Mouse (Mus musculus) limb, embryonic 11.5 days (tissue): Measurements from ENCODE around the gene Pgc. TPM values are rescaled to one million over a fixed set of nuclear protein-coding genes. Genes with fewer than 3 reads are reported as not detected.

Source experiments
- ATAC-seq: fragments of 200-750 bp; cut with Nextera tagmentation; 2 replicates; pipeline ENCODE4 v1.8.0; 2017; ENCODE audit warnings: low read depth; ENCODE audit not compliant: insufficient number of reproducible peaks, low FRiP score, low TSS enrichment
- DNase-seq: peaks from one replicate; pipeline ENCODE4 v3.0.0-alpha.2; 2015; ENCODE audit warnings: low spot score
- H3K27ac ChIP-seq: fragments of 300-500 bp; sonication (generic); replicated peaks from 2 replicates; pipeline ENCODE4 v1.5.1; 2014; ENCODE audit warnings: low read depth, mild to moderate bottlenecking, low read length
- H3K27me3 ChIP-seq: fragments of 300-500 bp; sonication (generic); 2 replicates; pipeline ENCODE4 v1.6.1; 2014; ENCODE audit warnings: mild to moderate bottlenecking, low read length, mixed read lengths; ENCODE audit not compliant: control insufficient read depth, insufficient read depth
- H3K36me3 ChIP-seq: fragments of 300-500 bp; sonication (generic); 2 replicates; pipeline ENCODE4 v1.6.1; 2014; ENCODE audit warnings: mild to moderate bottlenecking, low read length, moderate library complexity, mixed read lengths; ENCODE audit not compliant: control insufficient read depth, insufficient read depth
- H3K4me1 ChIP-seq: fragments of 300-500 bp; sonication (generic); 2 replicates; pipeline ENCODE4 v1.6.1; 2014; ENCODE audit warnings: low read length, mixed read lengths; ENCODE audit not compliant: control insufficient read depth, insufficient read depth
- H3K4me2 ChIP-seq: fragments of 300-500 bp; sonication (generic); 2 replicates; pipeline ENCODE4 v1.6.1; 2014; ENCODE audit warnings: low read depth, mild to moderate bottlenecking, moderate library complexity; ENCODE audit not compliant: severe bottlenecking
- H3K4me3 ChIP-seq: fragments of 300-500 bp; sonication (generic); 2 replicates; pipeline ENCODE4 v1.5.1; 2014; ENCODE audit warnings: low read depth, low read length
- H3K9ac ChIP-seq: fragments of 300-500 bp; sonication (generic); 2 replicates; pipeline ENCODE4 v1.6.1; 2014; ENCODE audit warnings: mild to moderate bottlenecking, low read length
- H3K9me3 ChIP-seq: fragments of 300-500 bp; sonication (generic); 2 replicates; pipeline ENCODE4 v1.6.1; 2016; ENCODE audit warnings: low read length; ENCODE audit not compliant: control insufficient read depth
- WGBS: fragments of 180-500 bp; shearing (Covaris S2); extraction: QIAGEN DNeasy Blood & Tissue Kit; methylation state at CpG from one replicate; pipeline ENCODE4 v1.1.7; 2014; 5-methylcytosine and 5-hydroxymethylcytosine counted together
- polyA plus RNA-seq: library from polyadenylated mRNA; unstranded; fragments of >200 nt; fragmentation: Nextera tagmentation; extraction: Ambion mirVana; gene quantifications from 2 replicates; pipeline ENCODE4 v1.2.1, GENCODE M21; 2014

Gene Pgc
- polyA plus RNA-seq, 1 experiment from 2014 or later: not detected

DNA sequence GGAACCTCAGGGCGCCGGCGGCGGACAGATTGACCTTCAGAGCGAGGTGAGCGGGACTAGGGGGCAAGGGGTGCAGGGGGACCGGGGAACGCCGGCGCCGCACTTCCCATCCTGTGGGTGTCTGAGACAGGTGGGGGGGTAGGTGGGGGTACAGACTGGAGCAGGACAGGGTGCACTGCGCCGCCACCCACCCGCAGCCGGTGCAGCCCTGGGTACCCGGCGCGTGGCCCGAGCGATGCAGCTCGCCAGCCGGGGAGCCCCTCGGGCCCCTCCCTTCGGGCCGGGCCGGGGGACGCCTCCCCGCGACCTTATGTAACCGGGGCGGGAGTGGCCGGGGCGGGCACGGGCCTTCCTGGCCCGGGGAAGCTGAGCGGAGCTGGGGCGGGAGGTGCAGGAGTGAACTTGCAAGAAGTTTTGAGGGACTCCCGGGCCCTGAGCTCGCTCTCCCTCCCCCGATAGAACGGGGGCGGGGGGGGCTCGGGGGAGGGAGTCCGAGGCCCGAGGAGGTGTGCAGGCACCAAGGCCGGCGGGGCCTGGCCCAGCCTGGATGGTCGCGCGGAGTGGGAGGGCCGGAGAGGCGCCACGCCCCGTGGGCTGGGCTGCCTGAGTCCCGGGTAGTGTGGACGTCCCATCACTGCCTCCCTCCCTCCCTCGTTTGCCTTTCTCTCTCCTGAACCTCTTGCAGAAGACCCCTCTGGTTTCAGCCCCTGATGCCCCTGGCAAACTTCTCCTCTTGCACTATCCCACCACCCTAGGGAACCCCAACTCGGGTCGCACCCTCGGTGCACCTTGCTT lies 10.8 kb downstream of the Pgc start:
- under 1% methylated on average over 50 of the region's 60 CpGs for WGBS
- Histone ChIP-seq H3K4me3 (peak overlapping the region; percentile 59), H3K36me3 (no peaks in the 10 kb centered on the region), H3K4me2 (peak overlapping the region; percentile 100), H3K9me3 (no peaks in the 10 kb centered on the region), H3K9ac (peak overlapping the region; percentile 38), H3K4me1 (peaks cover 20% of the 10 kb centered on the region), H3K27ac (no peak overlapping the region), H3K27me3 (peaks cover 5% of the 10 kb centered on the region; the same call in 1 of the 2 replicates)
- DNase-seq: peak; percentile 81
- peak; percentile 79 for ATAC-seq

DNA sequence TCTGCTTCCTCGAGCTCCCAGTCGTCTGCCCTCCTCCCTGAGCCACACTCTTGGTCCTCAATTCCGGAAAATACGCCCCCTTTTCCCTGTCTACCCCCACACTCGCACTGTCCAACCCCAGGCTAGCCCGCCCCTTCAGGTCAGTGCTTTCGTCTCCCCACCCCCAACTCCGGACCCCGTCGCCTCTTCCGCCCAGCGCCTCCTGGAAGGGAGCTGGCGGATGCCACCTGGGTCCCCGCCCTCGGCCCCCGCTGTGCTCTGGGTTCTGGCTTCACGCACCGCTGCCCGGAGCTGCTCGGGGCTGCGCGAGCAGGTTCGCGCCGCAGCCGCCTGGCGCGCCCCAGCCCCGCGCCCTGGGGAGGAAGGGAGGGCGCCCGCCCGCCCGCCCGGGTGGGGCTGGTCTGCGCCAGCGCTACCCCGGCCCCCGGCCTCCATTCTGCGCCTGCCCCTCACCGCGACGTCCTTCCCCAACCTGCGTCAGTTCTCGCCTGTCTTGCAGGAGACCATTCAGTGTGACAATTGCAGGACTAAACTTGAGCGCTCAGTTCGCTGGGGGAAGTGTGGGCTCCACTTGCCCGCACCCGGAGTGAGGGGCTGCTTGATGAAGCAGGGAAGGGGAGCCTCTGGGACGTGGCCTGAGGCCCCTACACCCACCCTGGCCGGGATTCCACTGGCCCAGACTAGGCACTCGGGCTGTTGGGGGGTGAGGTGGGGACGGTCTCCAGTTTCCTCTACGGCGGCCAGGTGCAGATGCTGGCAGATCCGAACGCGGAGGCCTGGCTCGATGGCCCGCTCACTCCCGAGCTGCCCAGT lies 11.6 kb downstream of the Pgc start:
- peak; percentile 40 for ATAC-seq
- H3K27ac ChIP-seq: no peak overlapping the region; the same call in 1 of the 2 replicates
- peak; percentile 61 for DNase-seq
- H3K4me1 ChIP-seq: peaks cover 20% of the 10 kb centered on the region
- H3K27me3 ChIP-seq: peaks cover 5% of the 10 kb centered on the region; the same call in 1 of the 2 replicates
- peak overlapping the region; percentile 5 for H3K9ac ChIP-seq
- no peaks in the 10 kb centered on the region for H3K36me3 ChIP-seq
- WGBS: under 1% methylated on average over 57 of the region's 61 CpGs
- H3K9me3 ChIP-seq: no peaks in the 10 kb centered on the region
- H3K4me3 ChIP-seq: peak overlapping the region; percentile 59
- H3K4me2 ChIP-seq: peak overlapping the region; percentile 100

DNA sequence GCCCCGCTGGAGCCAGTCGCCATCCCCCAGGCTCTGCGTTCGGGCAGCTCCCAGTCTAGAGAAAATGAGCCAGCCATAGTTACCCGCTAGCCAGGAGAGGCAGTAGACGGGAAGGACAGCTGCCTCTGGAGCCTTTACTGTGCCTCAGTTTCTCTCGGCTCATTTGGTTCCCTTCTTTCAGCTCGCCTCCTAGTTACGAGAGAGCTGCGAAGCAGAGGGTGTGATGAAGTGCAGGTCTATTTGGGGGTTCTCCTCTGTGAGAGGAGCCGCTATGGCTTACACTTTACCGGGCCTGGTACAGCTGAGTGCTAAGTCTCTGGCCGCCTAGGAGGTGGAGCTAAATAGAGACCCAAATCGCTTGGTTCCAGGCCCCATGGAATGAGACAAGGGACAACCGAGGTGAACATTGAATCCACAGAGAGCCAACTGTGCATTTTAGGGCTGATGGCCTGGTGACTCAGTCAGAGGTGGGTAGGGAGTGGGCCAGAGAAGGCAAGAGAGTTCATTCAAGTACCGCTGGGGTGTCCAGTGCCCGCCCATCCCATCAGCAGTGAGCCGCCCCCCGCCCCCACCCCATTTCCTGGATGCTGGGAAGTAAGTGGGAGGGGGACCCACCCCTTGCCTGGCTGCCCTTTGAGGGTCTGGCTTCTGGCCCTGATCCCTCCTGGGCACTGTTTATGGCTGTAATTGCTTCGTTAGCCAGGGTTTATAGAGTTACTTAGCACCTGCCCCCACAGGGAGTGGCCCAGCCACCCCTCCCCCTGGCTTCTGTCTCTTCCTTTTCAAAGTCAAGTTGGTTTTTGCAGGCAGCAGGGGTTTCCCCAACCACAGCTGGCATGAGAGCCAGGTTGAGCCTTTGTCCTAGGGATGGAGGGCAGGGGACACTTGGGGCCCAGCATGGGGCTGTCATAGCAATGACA lies 12.5 kb downstream of the Pgc start:
- ATAC-seq: peak; percentile 26; the same call in 1 of the 2 replicates
- under 1% methylated on average over 20 of the region's 20 CpGs for WGBS

DNA sequence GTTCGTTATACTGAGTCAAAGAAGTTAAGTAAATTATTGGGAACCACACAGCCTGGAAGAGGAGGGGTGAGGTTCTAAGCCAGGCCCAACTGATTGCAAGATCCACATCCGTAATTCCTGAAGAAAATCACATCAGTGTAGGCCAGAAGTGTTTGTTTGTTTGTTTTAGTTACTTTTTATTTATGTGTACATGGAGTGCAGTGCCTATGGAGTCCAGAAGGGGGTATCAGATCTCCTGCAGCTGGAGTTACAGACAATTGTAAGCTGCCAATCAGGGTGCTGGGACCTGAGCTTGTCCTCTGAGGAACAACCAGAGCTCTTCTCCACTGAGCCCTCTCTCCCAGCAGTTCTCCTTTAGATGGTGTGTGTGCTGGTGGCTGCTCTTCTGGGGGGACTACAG lies 13.5 kb downstream of the Pgc start:
- H3K4me1 ChIP-seq: peaks cover 20% of the 10 kb centered on the region
- H3K9ac ChIP-seq: no peak overlapping the region
- no peak overlapping the region for H3K4me3 ChIP-seq
- no peaks in the 10 kb centered on the region for H3K9me3 ChIP-seq
- WGBS: 48% methylated on average over 2 of the region's 2 CpGs
- no peak overlapping the region for H3K27ac ChIP-seq
- peaks cover 5% of the 10 kb centered on the region; the same call in 1 of the 2 replicates for H3K27me3 ChIP-seq
- ATAC-seq (no peak), DNase-seq (no peak)
- no peak overlapping the region for H3K4me2 ChIP-seq
- no peaks in the 10 kb centered on the region for H3K36me3 ChIP-seq

More for the DNA sequence above, 12.5 kb downstream of the Pgc start:
- DNase-seq: peak; percentile 70
- no peak overlapping the region; the same call in 1 of the 2 replicates for H3K27ac ChIP-seq
- H3K27me3 ChIP-seq: peaks cover 5% of the 10 kb centered on the region; the same call in 1 of the 2 replicates
- H3K4me2 ChIP-seq: peak overlapping the region; percentile 100
- H3K36me3 ChIP-seq: no peaks in the 10 kb centered on the region
- no peaks in the 10 kb centered on the region for H3K9me3 ChIP-seq
- peak overlapping the region; percentile 59 for H3K4me3 ChIP-seq
- peaks cover 20% of the 10 kb centered on the region for H3K4me1 ChIP-seq
- H3K9ac ChIP-seq: no peak overlapping the region; the same call in 1 of the 2 replicates

DNA sequence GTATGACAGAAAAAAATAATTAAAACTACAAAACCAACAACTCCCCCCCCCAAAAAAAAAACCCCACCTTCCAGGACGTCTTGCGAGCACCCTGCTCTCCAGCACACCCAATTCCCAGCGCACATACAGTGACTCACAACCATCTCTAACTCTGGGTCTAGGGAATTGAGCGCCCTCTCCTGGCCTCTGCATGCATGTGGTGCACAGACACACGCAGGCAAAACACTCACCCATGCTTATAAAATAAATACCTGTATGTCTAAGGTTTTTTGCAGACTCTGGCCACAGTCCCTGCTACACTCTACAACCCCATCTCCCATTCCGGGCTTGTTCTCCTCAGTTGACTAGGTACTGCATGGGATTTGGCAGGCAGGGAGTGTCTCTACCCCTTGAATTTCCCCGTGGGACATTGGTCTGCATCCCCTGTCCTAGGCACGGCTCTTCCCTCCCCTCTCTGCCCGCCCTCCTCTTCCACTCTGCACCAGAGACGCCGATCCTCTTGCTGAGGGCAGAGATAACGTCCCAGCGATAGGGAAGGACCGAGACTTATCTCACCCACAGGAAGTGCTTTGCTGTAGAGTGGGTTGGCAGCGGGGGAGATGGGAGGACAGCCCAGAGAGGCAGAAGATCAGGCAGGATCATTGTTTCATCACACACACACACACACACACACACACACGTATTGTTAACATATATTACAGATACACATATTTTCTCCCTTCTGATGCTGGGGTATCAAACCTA lies 16.5 kb downstream of the Pgc start:
- peaks cover 3% of the 10 kb centered on the region; the same call in 1 of the 2 replicates for H3K27me3 ChIP-seq
- ATAC-seq (no peak), DNase-seq (peak; percentile 33)
- no peak overlapping the region for H3K9ac ChIP-seq
- no peak overlapping the region for H3K4me2 ChIP-seq
- no peak overlapping the region for H3K27ac ChIP-seq
- H3K9me3 ChIP-seq: no peaks in the 10 kb centered on the region
- H3K4me3 ChIP-seq: no peak overlapping the region
- no peaks in the 10 kb centered on the region for H3K36me3 ChIP-seq
- WGBS: 42% methylated on average over 16 of the region's 16 CpGs
- H3K4me1 ChIP-seq: peaks cover 15% of the 10 kb centered on the region

DNA sequence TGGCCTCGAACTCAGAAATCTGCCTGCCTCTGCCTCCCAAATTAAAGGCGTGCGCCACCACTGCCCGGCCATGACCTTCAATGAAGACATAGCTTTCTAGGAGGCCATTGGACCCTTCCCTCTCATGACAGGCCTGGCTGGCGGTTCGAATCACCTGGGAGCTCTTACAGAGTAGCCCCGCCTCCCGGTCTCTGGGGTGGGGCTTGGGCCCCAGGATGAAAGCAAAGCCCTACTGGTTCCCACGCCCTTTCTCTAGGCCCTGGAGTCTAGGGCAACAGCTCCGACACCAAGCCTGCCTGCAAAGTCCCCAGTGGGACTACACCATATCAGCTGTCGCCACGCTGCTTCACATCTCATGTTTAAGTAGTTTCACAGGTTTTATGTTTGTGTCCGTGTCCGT lies 17.4 kb downstream of the Pgc start:
- H3K9me3 ChIP-seq: no peaks in the 10 kb centered on the region
- H3K27me3 ChIP-seq: peaks cover 2% of the 10 kb centered on the region; the same call in 1 of the 2 replicates
- H3K27ac ChIP-seq: no peak overlapping the region
- H3K4me2 ChIP-seq: no peak overlapping the region
- no peak overlapping the region for H3K4me3 ChIP-seq
- peaks cover 10% of the 10 kb centered on the region for H3K4me1 ChIP-seq
- no peak for DNase-seq
- WGBS: 96% methylated on average over 14 of the region's 14 CpGs
- no peak for ATAC-seq
- no peak overlapping the region for H3K9ac ChIP-seq
- H3K36me3 ChIP-seq: no peaks in the 10 kb centered on the region

DNA sequence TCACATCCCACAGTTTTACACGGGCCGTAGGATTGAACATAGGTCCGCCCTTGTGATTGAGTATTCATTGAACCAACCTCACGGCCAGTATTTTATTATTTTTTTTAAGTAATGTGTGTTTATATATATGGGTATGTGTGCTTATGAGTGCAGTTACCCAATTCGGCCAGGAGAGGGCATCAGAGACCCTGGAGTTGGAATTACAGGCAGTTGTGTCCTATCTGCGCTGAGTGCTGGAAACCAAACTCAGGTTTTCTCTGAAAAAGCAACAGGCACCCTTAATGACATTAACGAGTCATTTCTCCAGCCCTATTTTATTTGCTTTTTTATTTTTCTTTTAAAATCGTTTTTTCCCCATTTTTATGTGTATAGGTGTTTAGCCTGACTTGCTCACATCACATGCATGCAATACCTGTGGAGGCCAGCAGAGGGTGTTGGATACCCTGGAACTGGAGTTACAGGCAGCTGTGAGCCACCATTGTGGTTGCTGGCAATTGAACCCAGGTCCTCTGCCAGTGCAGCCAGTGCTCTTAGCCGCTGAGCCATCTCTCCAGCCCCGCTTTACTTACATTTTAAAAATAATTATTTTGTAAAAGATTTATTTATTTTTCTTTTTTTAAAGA lies 18.2 kb downstream of the Pgc start:
- no peak overlapping the region for H3K4me3 ChIP-seq
- H3K4me2 ChIP-seq: no peak overlapping the region
- no peak overlapping the region for H3K27ac ChIP-seq
- DNase-seq (peak; percentile 35), ATAC-seq (no peak)
- H3K4me1 ChIP-seq: 0 out of 2 replicates have a peak, but pooled peaks cover 2% of the 10 kb centered on the region
- H3K9me3 ChIP-seq: no peaks in the 10 kb centered on the region
- WGBS: 86% methylated on average over 10 of the region's 10 CpGs
- H3K9ac ChIP-seq: no peak overlapping the region
- H3K36me3 ChIP-seq: no peaks in the 10 kb centered on the region
- H3K27me3 ChIP-seq: no peaks in the 10 kb centered on the region; the same call in 1 of the 2 replicates
